Mouse (Mus musculus) liver, embryonic 18 days (tissue): Measurements from ENCODE around the gene Krba1. TPM values are rescaled to one million over a fixed set of nuclear protein-coding genes. Genes with fewer than 3 reads are reported as not detected.

Experiments used
- polyA plus RNA-seq: library from polyadenylated mRNA; depleted of rRNA; stranded (reverse); fragments of >200 nt; gene quantifications from 2 replicates; pipeline ENCODE4 v1.2.3, GENCODE M21; 2012; rRNA removed

Gene Krba1
- polyA plus RNA-seq = 2.7 and 3.2 TPM in 2 replicates

GRCm38 (mm10) chr6:48395105-48396007, at the start of gene Krba1:
Krba1 (plus strand) TSS chr6:48395586.

GRCm38 (mm10) chr6:48445181-48446101, 50.1 kb downstream of the Krba1 start, which contains the start of gene Zfp467:
Zfp467 (minus strand) TSS chr6:48445825.

DNA sequence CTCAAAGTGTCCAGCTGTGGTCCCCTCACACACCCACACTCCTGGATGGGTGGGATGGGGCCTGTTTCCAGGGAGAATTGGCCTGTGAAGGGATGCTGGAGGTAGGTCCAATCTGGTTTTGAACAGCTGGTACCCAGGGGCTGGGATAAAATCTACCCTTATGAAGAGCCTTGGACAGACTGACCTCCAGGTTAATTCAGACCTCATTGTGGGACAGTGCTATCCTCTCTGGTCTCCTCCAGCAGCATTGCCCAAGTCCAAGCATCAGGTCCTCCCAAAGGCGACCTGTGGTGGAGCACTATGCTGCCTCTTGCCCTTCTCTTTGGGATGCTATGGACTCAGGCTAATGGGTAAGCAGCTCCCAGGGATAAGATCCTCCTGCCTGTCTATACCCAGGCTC, 52.5 kb downstream of the Krba1 start, which contains the start of gene Sspo:
Gene Sspo (plus strand): TSS at position 301 of the 400 bp plus-strand sequence.

Other genes with a start within 250 kb of the Krba1 start
- gene Zfp467, start 50.2 kb downstream of the Krba1 start, polyA plus RNA-seq = 3.8 and 4.1 TPM in 2 replicates
- gene Sspo, start 52.6 kb downstream of the Krba1 start, polyA plus RNA-seq = 0.18 and 0.22 TPM in 2 replicates
- gene Atp6v0e2, start 142.0 kb downstream of the Krba1 start, polyA plus RNA-seq = 0.55 and 0.67 TPM in 2 replicates
- 3.1 and 4.0 TPM in 2 replicates for gene Lrrc61, start 159.2 kb downstream of the Krba1 start, polyA plus RNA-seq
- 77.7 and 123 TPM in 2 replicates for gene Rarres2, start 177.2 kb downstream of the Krba1 start, polyA plus RNA-seq
- 0.37 TPM in 1 of 2 replicates, not detected in the other for gene Gm45021, start 194.0 kb downstream of the Krba1 start, polyA plus RNA-seq
- 18.1 and 19.4 TPM in 2 replicates for gene Repin1, start 198.3 kb downstream of the Krba1 start, polyA plus RNA-seq
- gene Gm44965, start 198.4 kb downstream of the Krba1 start, polyA plus RNA-seq = not detected in 2 replicates
- 1.7 and 2.2 TPM in 2 replicates for gene Zfp775, start 206.5 kb downstream of the Krba1 start, polyA plus RNA-seq
- gene AI854703, start 231.2 kb downstream of the Krba1 start, polyA plus RNA-seq = 0.20 and 0.21 TPM in 2 replicates